Mouse (Mus musculus): ENCODE measurements around the gene Iapp. TPM values are rescaled to one million over a fixed set of nuclear protein-coding genes. Genes with fewer than 3 reads are reported as not detected.
"Not testable (repeated sequence)": the region's sequence is repeated elsewhere in the genome, so short reads cannot be mapped to it uniquely, and the experiment has no call there.

Iapp gene
- total RNA-seq (2022): not detected

DNA sequence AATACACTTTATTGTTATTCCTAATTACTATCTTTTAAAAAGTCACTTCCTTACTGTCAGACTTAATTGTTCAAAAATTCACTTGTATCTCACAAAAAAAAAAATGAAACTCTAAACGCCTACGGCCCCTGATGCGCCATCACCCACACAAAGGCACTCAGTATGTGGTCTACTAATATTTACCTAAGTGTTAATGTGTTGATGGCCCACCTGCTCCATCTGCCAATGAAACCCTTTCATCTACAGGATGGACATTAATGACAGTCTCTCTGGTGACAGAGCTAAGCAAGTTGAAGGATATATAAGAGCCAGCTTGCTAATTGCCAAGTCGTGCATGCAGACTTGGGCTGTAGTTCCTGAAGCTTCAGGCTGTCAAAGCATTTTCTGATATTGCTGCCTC, at the start of gene Iapp:
Gene Iapp, plus strand, starts transcription at position 326 of the 400 bp plus-strand sequence.
- DNase-seq (ENCODE audit: low spot score in 2 of 2): no peak

DNA sequence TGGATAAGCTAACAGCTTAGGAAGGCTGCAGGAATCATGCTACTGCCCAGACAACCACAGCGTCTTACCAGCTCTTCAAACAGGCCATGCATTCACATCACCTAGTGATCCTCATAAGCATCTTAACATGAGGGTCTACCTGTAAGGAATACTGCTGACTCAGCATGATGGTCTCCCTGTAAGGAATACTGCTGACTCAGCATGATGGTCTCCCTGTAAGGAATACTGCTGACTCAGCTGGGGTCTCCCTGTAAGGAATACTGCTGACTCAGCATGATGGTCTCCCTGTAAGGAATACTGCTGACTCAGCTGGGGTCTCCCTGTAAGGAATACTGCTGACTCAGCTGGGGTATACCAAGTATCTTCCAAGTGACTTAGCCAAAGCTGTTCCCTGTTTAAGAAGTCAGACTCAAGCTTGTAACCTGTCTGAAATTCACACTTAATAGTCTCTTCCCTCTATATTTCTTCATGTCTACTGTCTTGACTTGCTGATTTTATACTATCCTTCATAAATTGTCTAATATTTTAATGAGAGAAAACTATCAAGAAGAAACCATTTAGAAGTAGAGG, 47.4 kb upstream of the Iapp start:
- DNase-seq (ENCODE audit: low spot score in 2 of 2): not testable (repeated sequence)

DNA sequence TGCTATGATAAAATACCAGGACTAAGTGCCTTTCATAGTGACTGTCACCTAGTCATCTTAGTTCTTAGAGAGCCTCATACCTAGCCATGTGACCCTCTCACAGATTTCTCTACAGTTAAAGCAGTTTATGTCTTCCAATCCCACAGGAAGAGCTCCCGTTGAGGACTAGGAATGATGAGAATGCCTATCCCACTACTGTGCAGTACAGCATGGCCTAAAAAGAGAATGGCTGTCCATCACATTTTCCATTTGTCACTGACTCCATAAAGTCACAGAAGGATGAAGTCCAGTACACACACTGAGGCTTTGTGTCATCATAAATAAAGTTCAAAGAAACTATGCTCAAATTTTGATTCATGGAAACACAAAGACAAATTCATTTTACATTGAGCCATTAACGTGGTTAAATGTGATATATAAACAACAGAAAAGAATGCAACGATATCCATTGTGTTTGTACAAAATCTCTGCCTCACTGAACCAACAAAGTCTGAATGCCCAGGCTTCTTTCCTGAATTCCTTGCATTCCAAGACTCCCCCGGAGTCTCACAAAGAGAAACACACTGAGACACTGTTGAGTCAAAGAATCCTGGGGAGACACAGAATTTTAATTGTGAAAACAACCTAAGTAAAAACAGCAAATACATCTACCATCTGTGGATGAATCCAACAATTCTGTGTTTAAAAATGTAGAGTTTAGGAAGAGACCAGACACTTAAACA, 22.3 kb upstream of the Iapp start:
- no peak for DNase-seq (ENCODE audit: low spot score in 2 of 2)

DNA sequence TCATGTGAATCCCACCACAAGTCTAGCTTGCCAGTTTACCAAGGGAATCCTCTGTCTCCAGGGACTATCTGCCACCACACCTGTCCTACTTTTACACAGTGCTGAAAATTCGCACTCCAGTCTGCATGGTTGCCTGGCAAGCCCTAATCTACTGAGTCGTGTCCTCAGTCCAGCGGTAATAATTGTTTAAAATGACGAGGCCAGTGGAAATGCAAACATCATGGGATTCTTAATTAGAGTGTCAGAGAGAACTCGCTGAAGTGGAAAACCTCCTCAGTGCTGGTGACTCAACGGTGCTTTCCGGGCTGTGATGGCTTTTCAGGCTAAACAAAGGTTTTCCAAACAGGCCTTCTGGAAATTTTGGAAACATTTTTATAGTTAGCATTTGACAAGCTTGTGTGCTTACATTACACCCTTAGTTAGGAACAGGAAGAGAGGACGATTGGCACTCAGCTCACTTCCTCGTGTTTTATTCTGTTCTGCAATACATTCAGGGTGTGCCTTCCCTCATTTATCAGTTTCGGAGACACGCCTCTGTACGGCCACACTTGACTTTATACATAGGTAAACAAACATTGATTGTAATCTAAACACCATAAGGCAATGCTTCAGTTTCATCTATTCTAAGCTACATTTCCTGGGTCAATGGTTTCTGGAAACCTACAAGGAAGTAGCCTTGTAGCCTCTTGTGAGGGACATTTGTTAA, 8.7 kb upstream of the Iapp start:
- DNase-seq (ENCODE audit: low spot score in 2 of 2): no peak

DNA sequence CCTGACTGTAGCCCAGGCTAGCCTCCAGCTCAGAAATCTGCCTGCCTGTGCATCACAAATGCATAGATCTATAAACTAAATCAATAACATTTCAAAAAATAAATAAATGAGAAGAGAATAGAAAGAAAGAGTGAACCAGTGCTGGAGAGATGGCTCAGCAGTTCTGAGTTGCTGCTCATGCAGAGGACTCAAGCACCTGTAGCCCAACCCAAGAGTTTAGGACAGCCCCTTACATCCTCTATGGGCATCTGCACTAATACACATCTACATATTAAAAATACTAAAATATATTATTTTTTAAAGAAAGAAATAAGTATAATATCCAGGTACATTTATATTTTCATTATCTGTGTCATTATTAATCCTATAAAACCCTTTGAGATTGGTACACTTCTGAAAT, 6.9 kb downstream of the Iapp start:
- DNase-seq (ENCODE audit: low spot score in 2 of 2): no peak

DNA sequence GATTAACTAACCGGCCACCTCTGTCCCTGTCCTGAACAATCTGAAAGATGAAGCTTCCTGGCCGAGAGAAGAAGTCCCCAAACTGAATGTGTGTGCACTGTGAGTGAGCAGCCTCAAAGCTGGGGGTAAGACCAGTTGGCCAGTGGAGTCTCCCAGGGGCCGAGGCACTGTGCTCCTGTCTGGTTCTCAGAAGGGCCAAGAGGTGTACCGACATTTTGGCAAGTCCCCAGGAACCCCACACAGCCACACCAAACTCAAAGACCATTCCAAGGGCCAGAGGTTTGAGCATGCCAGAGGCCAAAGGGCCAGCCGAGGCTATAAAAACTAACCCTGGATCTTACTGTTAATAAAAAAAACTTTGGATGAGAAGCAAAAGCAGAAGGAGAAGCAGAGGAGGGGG, 16.1 kb downstream of the Iapp start:
- no peak for DNase-seq (ENCODE audit: low spot score in 2 of 2)

DNA sequence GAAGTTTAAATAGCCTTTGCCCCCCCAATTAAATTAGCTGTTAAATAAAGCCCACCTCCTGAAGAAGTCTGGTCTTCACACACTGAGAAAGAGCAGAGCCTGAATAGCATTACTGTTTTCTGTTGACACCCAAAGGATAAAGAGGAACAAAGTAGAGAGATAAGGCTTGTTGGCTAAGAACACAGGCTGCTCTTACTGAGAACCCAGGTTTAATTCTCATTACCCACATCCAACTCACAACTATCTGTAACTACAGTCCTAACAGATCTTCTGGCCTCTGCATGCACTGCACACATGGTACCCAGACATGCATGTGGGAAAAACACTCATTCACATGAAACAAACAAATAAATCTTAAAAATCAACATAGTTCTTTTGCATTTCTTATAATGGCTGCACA, 18.9 kb downstream of the Iapp start:
- DNase-seq (ENCODE audit: low spot score in 2 of 2): no peak

DNA sequence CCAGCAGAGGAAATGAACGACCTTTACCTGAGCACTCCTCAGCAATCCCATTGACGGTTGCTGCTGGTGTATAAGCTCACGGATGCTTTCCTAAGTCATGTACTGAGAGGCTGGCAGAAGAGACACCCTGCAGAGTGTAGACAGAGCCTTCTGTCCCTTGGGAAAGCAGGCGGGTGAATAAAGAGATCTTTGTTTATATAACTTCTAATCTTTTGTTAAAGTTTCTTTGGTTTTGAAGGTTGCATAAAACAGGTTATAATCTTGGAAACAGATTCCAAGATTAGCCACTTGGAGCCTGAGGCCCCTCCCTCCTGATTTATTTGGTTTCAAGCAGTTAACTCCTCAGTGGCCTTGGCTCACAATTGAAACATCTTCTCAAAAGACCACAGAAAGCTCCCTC, 24.7 kb downstream of the Iapp start, which contains the start of gene Slco1a5:
Gene Slco1a5, minus strand, starts transcription at position 101 of the 400 bp plus-strand sequence.
- no peak for DNase-seq (ENCODE audit: low spot score in 2 of 2)

DNA sequence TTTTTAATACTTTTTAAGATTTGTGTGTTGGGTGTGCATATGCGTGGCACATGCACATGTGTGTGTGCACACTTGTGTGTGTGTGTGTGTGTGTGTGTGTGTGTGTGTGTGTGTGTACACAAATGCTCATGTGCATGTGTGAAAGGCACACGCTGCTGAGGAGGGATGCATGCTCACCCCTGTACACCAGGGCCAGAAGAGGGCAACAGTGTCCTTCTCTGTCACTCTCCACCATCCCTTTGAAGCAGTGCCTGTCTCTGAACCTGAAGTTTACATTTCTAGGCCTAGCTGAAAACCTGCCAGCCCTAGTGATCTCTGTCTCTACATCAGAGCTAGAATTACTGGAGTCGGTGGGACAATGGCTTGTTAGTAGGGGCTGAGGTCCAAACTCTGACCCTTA, 28.4 kb downstream of the Iapp start:
- no peak for DNase-seq (ENCODE audit: low spot score in 2 of 2)

DNA sequence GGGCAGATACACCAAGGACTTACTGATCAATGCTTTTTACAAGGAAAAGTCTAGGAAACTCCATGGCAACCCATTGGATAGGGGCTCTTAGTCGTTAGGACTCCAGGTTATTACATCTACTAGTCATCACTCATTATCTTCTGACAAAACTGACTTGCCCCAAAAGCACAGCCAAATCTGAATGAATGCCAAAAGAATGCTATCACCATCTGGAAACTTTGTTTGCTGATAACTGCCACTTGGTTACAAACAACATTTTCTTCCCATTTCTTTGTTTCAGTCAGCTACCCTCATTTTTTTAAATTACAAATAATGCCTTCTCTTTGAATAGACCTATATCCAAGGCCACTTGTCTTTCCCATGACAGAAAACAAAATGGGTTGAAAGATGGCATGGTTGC, 31.0 kb downstream of the Iapp start:
- no peak for DNase-seq (ENCODE audit: low spot score in 2 of 2)

DNA sequence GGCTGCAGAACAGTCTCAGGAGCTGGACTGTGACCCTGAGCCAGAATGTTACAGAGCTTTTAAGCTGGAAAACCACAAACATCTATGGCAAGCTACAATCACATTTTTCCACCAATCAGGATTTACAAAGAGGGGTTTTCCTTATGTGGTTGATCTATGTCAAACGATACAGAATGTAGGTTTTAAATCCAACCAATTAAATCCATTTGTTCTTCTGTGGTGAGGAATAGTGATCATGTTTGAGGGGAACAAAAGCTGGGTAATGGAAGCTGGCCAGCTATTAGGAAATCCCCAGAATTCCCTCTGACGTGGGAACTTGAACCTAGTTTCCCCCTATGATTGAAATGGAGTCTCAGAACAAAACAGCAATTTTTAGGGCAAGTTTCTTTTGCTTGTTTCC, 40.7 kb downstream of the Iapp start:
- DNase-seq (ENCODE audit: low spot score in 2 of 2): no peak

DNA sequence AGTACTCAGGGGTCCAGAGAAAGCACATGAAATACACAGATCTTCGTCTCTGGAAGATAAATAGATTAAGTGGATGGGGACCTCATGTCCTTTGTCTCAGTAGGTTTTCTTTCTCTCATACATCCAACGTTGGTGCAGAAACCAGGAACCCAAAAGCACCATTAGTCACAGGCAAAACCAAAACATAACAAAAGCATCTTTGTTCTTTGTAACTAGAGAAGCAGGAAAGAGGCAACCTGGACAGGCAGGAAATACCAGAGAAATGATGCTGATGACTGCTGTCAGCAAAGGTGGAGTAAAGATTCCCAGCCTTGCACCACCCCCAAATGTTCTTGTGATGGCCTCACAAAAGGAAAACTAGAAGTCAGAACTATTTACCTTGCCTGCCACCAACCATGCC, 41.4 kb downstream of the Iapp start:
- no peak for DNase-seq (ENCODE audit: low spot score in 2 of 2)

DNA sequence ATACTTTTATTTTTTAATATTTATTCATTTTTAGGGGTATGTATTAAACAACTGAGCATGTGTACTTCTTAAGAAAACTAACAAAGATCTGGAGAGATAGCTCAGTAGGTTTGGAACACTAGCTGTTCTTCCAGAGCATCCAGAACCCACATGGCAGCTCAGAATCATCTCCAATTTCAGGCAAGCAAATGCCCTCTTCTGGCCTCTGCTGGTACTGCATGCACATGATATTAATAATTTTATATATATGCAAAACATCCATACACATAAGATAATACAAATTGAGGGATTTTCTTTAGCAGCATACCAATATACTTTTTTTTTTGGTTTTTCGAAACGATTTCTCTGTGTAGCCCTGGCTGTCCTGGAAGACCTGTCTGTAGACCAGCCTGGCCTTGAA, 45.3 kb downstream of the Iapp start:
- peak in 1 of 2 experiments; percentile 48 for DNase-seq (ENCODE audit: low spot score in 2 of 2)

DNA sequence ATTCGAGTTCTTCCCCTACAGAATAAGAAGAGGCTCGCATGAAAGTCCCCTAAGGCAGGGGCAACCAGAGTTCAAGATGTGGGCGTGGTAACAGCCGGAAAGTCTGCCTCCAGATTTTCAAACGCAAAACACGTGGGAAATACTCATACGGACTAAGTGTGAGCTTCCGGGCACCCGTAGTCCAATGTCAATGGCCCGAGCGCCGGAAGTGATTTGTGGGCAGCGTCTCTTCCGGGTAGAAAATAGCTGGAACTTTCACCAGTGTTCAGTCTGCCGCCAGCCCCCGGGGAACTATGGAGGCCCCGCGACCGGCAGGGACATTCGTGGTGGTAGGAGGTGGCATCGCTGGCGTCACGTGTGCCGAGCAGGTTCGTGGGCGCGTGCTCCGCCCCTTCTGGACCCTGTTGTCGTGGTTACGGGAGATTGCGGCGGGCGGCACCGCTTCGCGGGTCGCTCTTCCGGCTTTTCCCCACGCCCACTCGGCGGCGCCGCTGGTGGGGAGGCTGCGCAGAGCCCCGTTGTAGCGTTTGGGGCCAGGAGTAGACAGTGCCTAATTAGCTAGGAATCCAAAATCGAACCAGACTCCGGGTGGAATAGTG, 47.3 kb downstream of the Iapp start, which contains the start of gene Pyroxd1:
Gene Pyroxd1, plus strand, starts transcription at position 215 of the 599 bp plus-strand sequence.
- DNase-seq (ENCODE audit: low spot score in 2 of 2): peak; percentile 84 to 88

DNA sequence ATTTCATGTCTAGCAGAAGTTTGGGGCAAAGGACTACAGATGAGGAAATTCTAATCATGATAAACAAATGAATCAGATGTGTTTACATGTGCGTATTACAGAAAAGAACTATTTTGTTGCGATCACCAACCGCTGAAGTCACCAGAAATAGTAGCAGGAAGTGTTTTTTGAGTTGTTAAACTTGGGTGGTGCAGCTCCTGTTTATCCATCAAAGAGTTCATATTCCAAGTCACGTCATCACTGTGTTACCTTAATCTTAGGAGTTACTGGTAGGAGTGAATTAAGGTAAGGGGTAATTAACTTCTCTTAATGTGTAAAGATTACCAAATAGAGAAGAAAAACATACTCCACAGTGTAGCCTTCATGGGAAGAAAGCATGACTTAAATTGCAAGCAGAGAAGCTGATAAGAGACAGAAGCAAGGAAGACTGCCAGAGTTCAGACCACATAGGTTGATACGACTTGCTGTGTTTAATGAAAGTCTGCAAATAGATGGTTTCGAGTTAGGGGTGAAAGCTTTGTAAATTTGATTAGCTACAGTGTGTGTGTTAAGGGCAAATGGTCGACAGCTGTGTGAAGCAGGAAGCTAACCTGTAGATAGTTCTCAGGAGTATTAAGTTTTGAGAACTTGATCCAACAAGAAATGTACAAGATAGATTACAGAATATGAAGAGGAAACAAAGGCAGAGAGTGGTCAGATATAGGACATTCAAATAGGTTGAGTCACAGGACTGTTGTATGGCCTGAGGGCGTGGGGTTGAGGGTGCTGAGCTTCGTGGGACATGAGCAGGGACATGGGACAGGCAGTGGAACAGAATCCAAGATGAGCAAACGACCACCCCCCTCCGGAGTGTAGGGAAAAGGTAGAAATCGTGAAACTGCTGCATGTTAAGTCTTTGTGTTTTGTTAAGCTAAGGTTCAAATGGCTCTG, 48.2 kb downstream of the Iapp start:
- DNase-seq (ENCODE audit: low spot score in 2 of 2): no peak

DNA sequence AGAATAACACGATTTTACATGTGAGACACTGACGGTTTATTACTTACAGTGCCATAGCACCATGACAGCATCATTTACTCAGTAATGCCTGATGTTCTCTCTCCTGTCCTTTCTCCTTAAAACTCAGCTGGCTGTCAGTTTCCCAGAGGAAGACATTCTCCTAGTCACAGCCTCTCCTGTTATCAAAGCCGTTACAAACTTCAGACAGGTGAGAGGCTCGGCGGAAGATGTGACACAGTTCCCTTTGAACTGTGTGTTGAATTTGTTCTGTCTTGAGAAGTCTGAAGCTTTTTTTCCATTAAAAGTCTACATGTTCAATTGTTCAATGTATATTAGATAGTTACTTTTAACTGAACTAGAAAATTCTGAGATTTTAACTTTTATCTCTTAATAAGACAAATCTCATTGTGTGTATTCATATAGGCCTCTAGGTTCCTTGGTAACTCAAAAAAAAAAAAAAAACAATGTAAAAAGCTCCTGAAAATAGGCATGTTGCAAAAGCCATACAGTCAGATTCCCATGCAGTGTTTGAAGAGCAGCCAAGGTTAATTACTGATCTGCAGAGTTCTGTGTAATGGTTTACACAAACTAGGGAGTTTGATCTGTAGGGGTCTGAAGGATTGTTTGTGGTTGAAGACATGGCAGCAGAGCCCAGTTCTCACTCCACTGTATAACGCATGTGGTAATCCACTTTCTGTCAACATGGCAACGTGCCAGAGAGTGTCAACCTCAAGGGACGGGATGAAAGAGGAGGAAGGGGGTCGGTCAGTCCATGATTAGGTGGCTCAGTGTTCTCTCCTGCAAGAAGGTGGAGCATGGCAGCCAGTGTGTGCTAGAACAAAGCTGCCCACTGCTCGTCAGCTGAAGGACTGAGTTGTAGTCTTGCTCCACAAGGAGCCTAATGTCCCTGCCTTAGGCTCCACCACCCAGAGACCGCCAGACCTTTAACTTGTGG, 49.5 kb downstream of the Iapp start:
- DNase-seq (ENCODE audit: low spot score in 2 of 2): no peak

DNA sequence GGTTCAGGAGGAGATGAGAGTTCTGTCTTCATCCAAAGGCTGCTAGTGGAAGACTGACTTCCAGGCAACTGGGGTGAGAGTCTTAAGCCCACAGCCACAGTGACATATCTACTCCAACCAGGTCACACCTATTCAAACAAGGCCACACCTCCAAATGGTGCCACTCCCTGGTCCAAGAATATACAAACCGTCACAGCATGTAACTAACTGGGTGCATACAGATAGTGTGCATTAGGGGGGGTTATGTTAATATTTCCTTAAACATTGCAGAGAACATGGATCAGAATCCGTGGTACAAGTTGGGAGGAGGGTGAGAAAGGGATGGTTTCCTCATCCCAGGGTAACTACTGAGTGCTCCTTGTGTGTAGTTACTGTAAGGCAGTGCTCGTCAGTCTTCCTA, 53.9 kb downstream of the Iapp start:
- not testable (repeated sequence) for DNase-seq (ENCODE audit: low spot score in 2 of 2)
